Mouse (Mus musculus) olfactory bulb, adult 2 months (tissue): Measurements from ENCODE around the gene Tle1. TPM values are rescaled to one million over a fixed set of nuclear protein-coding genes. Genes with fewer than 3 reads are reported as not detected.

Source experiments
- H3K27ac ChIP-seq: fragments of 200-500 bp; 2 replicates; pipeline ENCODE4 v1.5.1; 2012; ENCODE audit warnings: low read depth, low read length; ENCODE audit not compliant: insufficient read depth
- H3K4me1 ChIP-seq: fragments of 200-500 bp; 2 replicates; pipeline ENCODE4 v1.6.1; 2012; ENCODE audit warnings: low read length; ENCODE audit not compliant: control insufficient read depth, insufficient read depth
- H3K4me3 ChIP-seq: fragments of 200-500 bp; 2 replicates; pipeline ENCODE4 v1.5.1; 2012; ENCODE audit warnings: mild to moderate bottlenecking, low read depth, low read length, moderate library complexity; ENCODE audit not compliant: insufficient read depth
- CTCF ChIP-seq: fragments of 200-500 bp; IDR thresholded peaks from 2 replicates; pipeline ENCODE4 v1.5.1; 2012; ENCODE audit warnings: low read depth, mild to moderate bottlenecking, low read length, moderate library complexity; ENCODE audit not compliant: insufficient read depth
- POLR2A ChIP-seq: fragments of 200-500 bp; IDR thresholded peaks from 2 replicates; pipeline ENCODE4 v1.6.1; 2012; ENCODE audit warnings: mild to moderate bottlenecking, low read depth, low read length, moderate library complexity; ENCODE audit not compliant: insufficient read depth
- WGBS: fragments of 180-500 bp; shearing (Covaris S2); methylation state at CpG from one replicate; pipeline ENCODE4 v1.1.7; 2018; 5-methylcytosine and 5-hydroxymethylcytosine counted together
- polyA plus RNA-seq: library from polyadenylated mRNA; stranded (reverse); fragments of >200 nt; gene quantifications from 2 replicates; pipeline ENCODE4 v1.2.4, GENCODE M21; 2012; ENCODE audit warnings: low replicate concordance; ENCODE audit not compliant: missing spikeins, insufficient read depth, insufficient read length

The Tle1 gene
- polyA plus RNA-seq, 1 experiment = not detected

GRCm38 (mm10) chr4:72167171-72167570 lies 33.5 kb downstream of the Tle1 start:
- 85% methylated on average over 3 of the region's 3 CpGs for WGBS
- no peak overlapping the region for H3K27ac ChIP-seq
- H3K4me1 ChIP-seq = no peaks in the 10 kb centered on the region
- no peak overlapping the region for H3K4me3 ChIP-seq
- TF ChIP-seq POLR2A (no peak), CTCF (no peak)

GRCm38 (mm10) chr4:72166561-72166960 lies 34.2 kb downstream of the Tle1 start:
- H3K4me3 ChIP-seq = no peak overlapping the region
- WGBS = 75% methylated on average over 2 of the region's 2 CpGs
- no peak overlapping the region for H3K27ac ChIP-seq
- no peak for TF ChIP-seq POLR2A
- TF ChIP-seq CTCF = no peak
- no peaks in the 10 kb centered on the region for H3K4me1 ChIP-seq

DNA sequence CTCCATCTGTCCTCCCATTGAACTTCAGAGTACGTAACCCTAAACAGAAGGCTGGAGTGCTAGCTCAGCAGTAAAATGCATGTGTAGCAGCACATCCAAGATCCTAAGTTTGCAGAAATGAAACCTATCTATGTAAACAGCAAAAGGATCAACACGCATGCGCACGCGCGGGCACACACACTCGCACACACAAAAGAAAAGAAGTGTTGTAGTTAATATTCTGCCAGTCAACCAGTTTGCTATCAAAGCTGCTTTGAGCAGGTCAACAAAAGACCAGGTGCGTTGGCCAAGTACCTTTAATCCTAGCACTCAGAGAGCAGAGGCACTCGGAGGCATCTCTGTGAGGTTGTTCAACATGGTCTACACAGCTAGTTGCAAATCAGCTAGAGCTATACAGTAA lies 35.0 kb downstream of the Tle1 start:
- 97% methylated on average over 9 of the region's 9 CpGs for WGBS
- Histone ChIP-seq H3K4me1 (no peaks in the 10 kb centered on the region), H3K27ac (no peak overlapping the region), H3K4me3 (no peak overlapping the region)
- no peak for TF ChIP-seq CTCF
- TF ChIP-seq POLR2A = no peak

DNA sequence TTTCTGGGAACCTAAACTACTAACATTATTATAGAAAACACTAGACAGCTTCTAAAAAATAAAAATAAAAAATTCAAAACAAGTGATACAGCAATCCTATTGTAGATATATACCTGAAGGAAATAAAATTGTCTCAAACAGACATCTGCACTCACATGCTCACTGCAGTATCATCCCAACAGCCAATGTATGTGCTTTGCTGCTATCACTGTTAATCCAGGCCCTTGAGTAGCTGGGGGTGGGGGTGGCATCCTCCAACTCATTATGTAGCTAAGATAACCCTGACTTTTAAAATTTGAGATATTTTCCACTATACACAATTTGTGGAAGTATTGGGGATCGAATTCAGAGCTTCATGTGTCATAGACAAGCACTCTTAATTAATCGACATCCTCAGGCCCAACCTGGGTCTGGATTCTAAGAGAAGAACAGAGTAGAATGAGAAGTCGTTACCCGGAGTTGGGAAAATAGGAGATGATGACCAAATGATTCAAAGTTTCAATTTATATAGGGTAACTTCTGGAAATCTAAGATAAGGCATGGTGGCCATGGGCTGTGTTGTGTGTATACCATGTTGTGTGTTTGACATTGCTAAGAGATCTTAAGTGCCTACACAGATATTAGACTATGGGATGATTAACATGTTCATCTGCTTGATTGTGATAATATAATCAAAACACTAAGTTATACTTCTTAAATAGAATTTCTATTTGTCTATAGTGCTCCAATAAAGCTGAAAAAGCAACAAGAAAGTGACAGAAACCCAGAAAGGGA lies 38.1 kb downstream of the Tle1 start:
- TF ChIP-seq CTCF = no peak
- TF ChIP-seq POLR2A = no peak
- peaks cover 10% of the 10 kb centered on the region for H3K4me1 ChIP-seq
- H3K27ac ChIP-seq = no peak overlapping the region
- 98% methylated on average over 4 of the region's 4 CpGs for WGBS
- H3K4me3 ChIP-seq = no peak overlapping the region

- 40% methylated on average over 14 of the region's 14 CpGs for WGBS
- Histone ChIP-seq H3K4me1 (peaks cover 10% of the 10 kb centered on the region), H3K27ac (no peak overlapping the region), H3K4me3 (no peak overlapping the region)
- TF ChIP-seq POLR2A (no peak), CTCF (no peak)
These were observed 40.6 kb downstream of the Tle1 start for GRCm38 (mm10) chr4:72160102-72160511.

GRCm38 (mm10) chr4:72157931-72158371 lies 42.8 kb downstream of the Tle1 start:
- H3K4me1 ChIP-seq = peaks cover 10% of the 10 kb centered on the region
- TF ChIP-seq CTCF (no peak), POLR2A (no peak)
- WGBS = 58% methylated on average over 10 of the region's 10 CpGs
- H3K4me3 ChIP-seq = no peak overlapping the region
- no peak overlapping the region for H3K27ac ChIP-seq

DNA sequence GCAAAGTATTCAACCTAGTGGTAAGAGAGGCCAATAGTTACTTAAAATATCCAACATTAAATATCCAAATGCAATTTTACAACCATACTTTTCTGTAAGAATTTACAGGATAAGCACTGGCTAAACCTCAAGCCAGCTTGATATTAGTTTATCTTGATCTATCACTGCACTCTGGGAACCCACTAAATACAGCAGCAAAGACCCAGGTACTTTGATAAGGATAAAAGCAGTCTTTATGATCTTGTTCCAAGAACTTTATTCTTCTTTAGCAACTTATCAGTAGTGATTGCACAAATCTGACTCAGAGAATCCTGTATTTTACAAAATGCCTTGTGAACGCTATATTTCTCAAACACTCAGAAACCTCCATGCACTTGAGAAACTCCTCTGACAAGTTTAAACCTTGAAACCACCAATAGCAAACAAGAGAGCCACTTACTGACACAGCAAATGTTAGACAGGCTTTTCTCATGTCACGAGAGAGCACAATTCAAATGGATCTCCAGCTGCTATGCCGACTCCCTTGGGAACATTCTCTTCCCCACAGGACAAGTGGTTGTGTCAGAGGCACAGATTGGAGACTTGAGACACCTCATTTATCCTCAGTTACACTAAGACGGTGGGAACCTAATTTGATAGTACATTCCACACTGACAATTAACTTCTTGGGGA lies 50.1 kb downstream of the Tle1 start:
- 73% methylated on average over 4 of the region's 4 CpGs for WGBS

GRCm38 (mm10) chr4:72146003-72146402 lies 54.7 kb downstream of the Tle1 start:
- H3K27ac ChIP-seq = no peak overlapping the region
- H3K4me1 ChIP-seq = peaks cover 2% of the 10 kb centered on the region; the same call in 1 of the 2 replicates
- WGBS = 50% methylated on average over 2 of the region's 2 CpGs
- H3K4me3 ChIP-seq = no peak overlapping the region
- no peak for TF ChIP-seq CTCF
- TF ChIP-seq POLR2A = no peak

More for the DNA sequence above, 50.1 kb downstream of the Tle1 start:
- TF ChIP-seq CTCF = no peak
- no peak for TF ChIP-seq POLR2A
- no peak overlapping the region for H3K27ac ChIP-seq
- H3K4me1 ChIP-seq = no peaks in the 10 kb centered on the region
- H3K4me3 ChIP-seq = no peak overlapping the region

DNA sequence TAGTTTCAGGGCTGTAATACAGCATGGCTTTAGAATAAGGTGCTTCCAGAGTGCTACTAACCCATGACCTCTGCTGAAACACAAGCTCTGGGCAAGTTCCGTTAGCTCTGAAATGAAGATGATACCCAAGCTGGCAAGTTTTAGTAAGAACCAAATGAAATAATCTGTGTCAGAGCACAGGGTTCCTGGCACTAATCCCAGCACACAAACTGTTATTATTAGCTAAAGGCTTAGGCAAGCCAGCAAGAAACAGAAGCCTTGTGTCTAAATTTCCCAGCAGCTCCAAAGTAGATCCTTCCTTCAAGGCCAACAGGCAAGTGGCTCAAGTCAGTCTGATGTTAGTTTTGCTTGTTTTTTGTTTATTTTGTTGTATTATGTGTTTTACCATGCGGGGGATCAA lies 56.2 kb downstream of the Tle1 start:
- Histone ChIP-seq H3K27ac (no peak overlapping the region), H3K4me1 (peaks cover 4% of the 10 kb centered on the region; the same call in 1 of the 2 replicates), H3K4me3 (no peak overlapping the region)
- WGBS = 66% methylated on average over 2 of the region's 2 CpGs
- TF ChIP-seq POLR2A (no peak), CTCF (no peak)
